Mouse (Mus musculus) forebrain, embryonic 12.5 days (tissue): ENCODE measurements around the gene Ing3. TPM values are rescaled to one million over a fixed set of nuclear protein-coding genes. Genes with fewer than 3 reads are reported as not detected.

Source experiments
- ATAC-seq: fragments of 200-750 bp; cut with Nextera tagmentation; 2 replicates; pipeline ENCODE4 v1.8.0; 2017; ENCODE audit warnings: moderate TSS enrichment; ENCODE audit not compliant: low FRiP score
- H3K27ac ChIP-seq: fragments of 300-500 bp; sonication (generic); 2 replicates; pipeline ENCODE4 v1.5.1; 2016; ENCODE audit warnings: mild to moderate bottlenecking
- H3K27me3 ChIP-seq: fragments of 300-500 bp; sonication (generic); 2 replicates; pipeline ENCODE4 v1.6.1; 2016; ENCODE audit warnings: mild to moderate bottlenecking
- H3K36me3 ChIP-seq: fragments of 300-500 bp; sonication (generic); replicated peaks from 2 replicates; pipeline ENCODE4 v1.6.1; 2016; ENCODE audit warnings: mild to moderate bottlenecking
- H3K4me1 ChIP-seq: fragments of 300-500 bp; sonication (generic); 2 replicates; pipeline ENCODE4 v1.6.1; 2016
- H3K4me2 ChIP-seq: fragments of 300-500 bp; sonication (generic); 2 replicates; pipeline ENCODE4 v1.6.1; 2016; ENCODE audit warnings: mild to moderate bottlenecking, moderate library complexity
- H3K4me3 ChIP-seq: fragments of 300-500 bp; sonication (generic); replicated peaks from 2 replicates; pipeline ENCODE4 v1.5.1; 2016; ENCODE audit warnings: mild to moderate bottlenecking
- H3K9ac ChIP-seq: fragments of 300-500 bp; sonication (generic); 2 replicates; pipeline ENCODE4 v1.6.1; 2016; ENCODE audit warnings: mild to moderate bottlenecking
- H3K9me3 ChIP-seq: fragments of 300-500 bp; sonication (generic); 2 replicates; pipeline ENCODE4 v1.6.1; 2016
- WGBS: fragments of 180-500 bp; shearing (Covaris S2); methylation state at CpG from one replicate; pipeline ENCODE4 v1.1.7; 2016; 5-methylcytosine and 5-hydroxymethylcytosine counted together
- polyA plus RNA-seq: library from polyadenylated mRNA; unstranded; fragments of >200 nt; fragmentation: Nextera tagmentation; extraction: Ambion mirVana; gene quantifications from 2 replicates; pipeline ENCODE4 v1.2.1, GENCODE M21; 2016

Gene Ing3
- 61.0 and 66.5 TPM in 2 replicates for polyA plus RNA-seq

- H3K4me2 ChIP-seq, result peak within 1 kb of the TSS; percentile 68
- peak; percentile 97 for ATAC-seq
- peak within 1 kb of the TSS; percentile 75 for H3K9ac ChIP-seq
- no peaks in the 10 kb centered on the region for H3K9me3 ChIP-seq
- H3K4me1 ChIP-seq, result peaks cover 8% of the 10 kb centered on the region
- peak within 1 kb of the TSS; percentile 71 for H3K4me3 ChIP-seq
- H3K27me3 ChIP-seq, result no peaks in the 10 kb centered on the region
- peaks cover 11% of the 10 kb centered on the region; the same call in 1 of the 2 replicates for H3K36me3 ChIP-seq
- peak within 1 kb of the TSS; percentile 97 for H3K27ac ChIP-seq
- under 1% methylated on average over 35 of the region's 35 CpGs for WGBS
Measured at GRCm38 (mm10) chr6:21949226-21949731, at the start of gene Ing3. TSS of gene Ing3 (plus strand) at chr6:21949571.

GRCm38 (mm10) chr6:21909720-21910119 lies 39.7 kb upstream of the Ing3 start:
- Histone ChIP-seq H3K27me3 (no peaks in the 10 kb centered on the region), H3K27ac (no peak overlapping the region), H3K9ac (no peak overlapping the region), H3K4me1 (no peaks in the 10 kb centered on the region), H3K4me2 (no peak overlapping the region), H3K4me3 (no peak overlapping the region), H3K36me3 (no peaks in the 10 kb centered on the region), H3K9me3 (no peaks in the 10 kb centered on the region)
- ATAC-seq, result no peak

DNA sequence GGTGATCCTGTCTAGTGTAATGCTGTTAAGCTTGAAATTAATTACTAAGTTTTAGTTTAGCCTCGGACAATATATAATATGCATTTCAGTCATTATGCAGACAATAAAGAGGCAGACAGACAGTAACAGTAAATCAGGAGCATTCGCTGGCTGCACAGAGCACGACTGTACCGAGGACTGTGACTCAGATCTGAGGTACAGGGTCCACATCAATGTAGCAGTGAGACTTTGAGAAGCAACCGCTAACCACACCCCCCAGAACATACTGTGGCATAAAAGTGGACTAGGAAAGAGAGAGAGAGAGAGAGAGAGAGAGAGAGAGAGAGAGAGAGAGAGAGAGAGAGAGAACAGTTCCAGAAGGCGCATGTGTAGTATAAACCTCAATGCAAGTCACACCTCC lies 38.6 kb upstream of the Ing3 start:
- 86% methylated on average over 6 of the region's 6 CpGs for WGBS
- no peaks in the 10 kb centered on the region for H3K27me3 ChIP-seq
- ATAC-seq, result no peak
- H3K9me3 ChIP-seq, result no peaks in the 10 kb centered on the region
- H3K4me1 ChIP-seq, result no peaks in the 10 kb centered on the region
- H3K4me2 ChIP-seq, result no peak overlapping the region
- no peaks in the 10 kb centered on the region for H3K36me3 ChIP-seq
- no peak overlapping the region for H3K4me3 ChIP-seq
- H3K27ac ChIP-seq, result no peak overlapping the region
- H3K9ac ChIP-seq, result no peak overlapping the region

DNA sequence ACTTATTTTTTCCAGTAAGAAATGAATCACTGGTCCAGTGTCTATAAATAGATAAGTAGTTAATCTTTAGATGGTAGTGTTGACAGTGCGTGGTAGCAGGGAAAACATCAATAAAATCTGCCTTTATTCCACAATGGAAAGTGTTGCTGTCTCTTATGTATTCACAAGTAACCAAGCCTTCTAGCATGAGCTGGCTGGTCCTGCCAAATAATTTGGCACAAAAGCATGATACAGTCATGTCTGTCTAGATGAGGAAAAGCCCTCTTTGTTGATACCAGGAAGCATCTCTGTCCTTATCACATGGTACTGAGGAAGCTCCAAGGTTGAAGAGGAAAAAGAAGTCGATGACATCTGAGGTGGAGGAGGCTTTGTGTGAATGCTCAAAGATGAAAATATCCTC lies 32.8 kb upstream of the Ing3 start:
- no peaks in the 10 kb centered on the region for H3K36me3 ChIP-seq
- no peaks in the 10 kb centered on the region for H3K27me3 ChIP-seq
- no peak overlapping the region for H3K9ac ChIP-seq
- no peak overlapping the region for H3K27ac ChIP-seq
- 84% methylated on average over 2 of the region's 2 CpGs for WGBS
- ATAC-seq, result no peak
- no peak overlapping the region for H3K4me3 ChIP-seq
- no peaks in the 10 kb centered on the region for H3K9me3 ChIP-seq
- H3K4me1 ChIP-seq, result no peaks in the 10 kb centered on the region
- H3K4me2 ChIP-seq, result no peak overlapping the region

- WGBS, result 33% methylated on average over 1 of the region's 1 CpGs
- Histone ChIP-seq H3K9ac (no peak overlapping the region), H3K36me3 (no peaks in the 10 kb centered on the region), H3K9me3 (no peaks in the 10 kb centered on the region), H3K4me2 (no peak overlapping the region), H3K27me3 (no peaks in the 10 kb centered on the region), H3K4me1 (no peaks in the 10 kb centered on the region), H3K4me3 (no peak overlapping the region), H3K27ac (no peak overlapping the region)
- ATAC-seq, result no peak
Measured at GRCm38 (mm10) chr6:21924150-21924549, 25.2 kb upstream of the Ing3 start.

GRCm38 (mm10) chr6:21937981-21938635 lies 11.3 kb upstream of the Ing3 start:
- no peak for ATAC-seq
- H3K4me2 ChIP-seq, result no peak overlapping the region
- no peaks in the 10 kb centered on the region for H3K36me3 ChIP-seq
- H3K27ac ChIP-seq, result no peak overlapping the region
- no peak overlapping the region for H3K9ac ChIP-seq
- H3K27me3 ChIP-seq, result no peaks in the 10 kb centered on the region
- no peak overlapping the region for H3K4me3 ChIP-seq
- no peaks in the 10 kb centered on the region for H3K9me3 ChIP-seq
- H3K4me1 ChIP-seq, result no peaks in the 10 kb centered on the region; the same call in 1 of the 2 replicates
- WGBS, result 82% methylated on average over 4 of the region's 4 CpGs

- Histone ChIP-seq H3K4me2 (peak overlapping the region; percentile 68), H3K4me3 (peak overlapping the region; percentile 71), H3K9ac (peak overlapping the region; percentile 75), H3K27ac (peak overlapping the region; percentile 97), H3K36me3 (peaks cover 14% of the 10 kb centered on the region), H3K4me1 (peaks cover 8% of the 10 kb centered on the region), H3K9me3 (no peaks in the 10 kb centered on the region), H3K27me3 (no peaks in the 10 kb centered on the region)
- 2% methylated on average over 45 of the region's 68 CpGs for WGBS
- peak; percentile 97 for ATAC-seq
Measured at GRCm38 (mm10) chr6:21949771-21950448, 539 bp downstream of the Ing3 start.

- no peaks in the 10 kb centered on the region for H3K9me3 ChIP-seq
- H3K4me2 ChIP-seq, result peak overlapping the region; percentile 68
- peaks cover 8% of the 10 kb centered on the region for H3K4me1 ChIP-seq
- 82% methylated on average over 2 of the region's 2 CpGs for WGBS
- H3K27me3 ChIP-seq, result no peaks in the 10 kb centered on the region
- H3K9ac ChIP-seq, result peak overlapping the region; percentile 75
- H3K36me3 ChIP-seq, result peaks cover 22% of the 10 kb centered on the region
- peak overlapping the region; percentile 71 for H3K4me3 ChIP-seq
- H3K27ac ChIP-seq, result no peak overlapping the region
- ATAC-seq, result no peak
Measured at GRCm38 (mm10) chr6:21950676-21951075, 1.3 kb downstream of the Ing3 start.

GRCm38 (mm10) chr6:21955468-21955867 lies 6.1 kb downstream of the Ing3 start:
- no peak overlapping the region for H3K4me3 ChIP-seq
- no peak for ATAC-seq
- no peak overlapping the region for H3K9ac ChIP-seq
- no peaks in the 10 kb centered on the region for H3K9me3 ChIP-seq
- H3K4me2 ChIP-seq, result no peak overlapping the region
- peaks cover 5% of the 10 kb centered on the region for H3K4me1 ChIP-seq
- H3K27me3 ChIP-seq, result no peaks in the 10 kb centered on the region
- no peak overlapping the region for H3K27ac ChIP-seq
- H3K36me3 ChIP-seq, result peaks cover 42% of the 10 kb centered on the region
- WGBS, result 88% methylated on average over 4 of the region's 4 CpGs

DNA sequence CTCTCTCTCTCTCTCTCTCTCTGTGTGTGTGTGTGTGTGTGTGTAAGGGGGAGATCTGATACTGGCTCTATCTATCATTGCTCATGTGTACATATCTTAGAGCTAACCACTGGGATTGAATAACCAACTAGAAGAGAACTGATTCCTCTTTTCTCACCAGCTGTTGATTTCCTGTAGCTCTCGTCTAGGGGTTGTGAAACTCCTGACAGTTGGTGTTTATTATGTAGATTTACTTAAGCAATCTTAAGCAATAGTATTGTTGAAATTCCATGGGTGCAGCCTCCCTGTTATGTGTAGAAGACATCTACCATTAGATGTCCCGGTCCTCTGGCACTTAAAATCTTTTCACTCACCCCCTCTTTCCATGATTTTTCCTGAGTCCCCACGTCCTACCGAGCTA lies 9.6 kb downstream of the Ing3 start:
- 91% methylated on average over 4 of the region's 4 CpGs for WGBS
- no peak for ATAC-seq
- no peak overlapping the region for H3K4me2 ChIP-seq
- no peaks in the 10 kb centered on the region for H3K9me3 ChIP-seq
- no peak overlapping the region for H3K9ac ChIP-seq
- peaks cover 37% of the 10 kb centered on the region for H3K36me3 ChIP-seq
- no peaks in the 10 kb centered on the region for H3K4me1 ChIP-seq
- no peak overlapping the region for H3K27ac ChIP-seq
- no peaks in the 10 kb centered on the region for H3K27me3 ChIP-seq
- H3K4me3 ChIP-seq, result no peak overlapping the region

- Histone ChIP-seq H3K9me3 (no peaks in the 10 kb centered on the region), H3K36me3 (peaks cover 36% of the 10 kb centered on the region), H3K4me1 (no peaks in the 10 kb centered on the region), H3K27me3 (no peaks in the 10 kb centered on the region), H3K27ac (no peak overlapping the region), H3K9ac (no peak overlapping the region), H3K4me3 (no peak overlapping the region), H3K4me2 (no peak overlapping the region)
- WGBS, result 95% methylated on average over 5 of the region's 5 CpGs
- no peak for ATAC-seq
Measured at GRCm38 (mm10) chr6:21959909-21960308, 10.5 kb downstream of the Ing3 start.

- no peak for ATAC-seq
- no peaks in the 10 kb centered on the region for H3K27me3 ChIP-seq
Measured at GRCm38 (mm10) chr6:21977532-21977931, 28.2 kb downstream of the Ing3 start.

DNA sequence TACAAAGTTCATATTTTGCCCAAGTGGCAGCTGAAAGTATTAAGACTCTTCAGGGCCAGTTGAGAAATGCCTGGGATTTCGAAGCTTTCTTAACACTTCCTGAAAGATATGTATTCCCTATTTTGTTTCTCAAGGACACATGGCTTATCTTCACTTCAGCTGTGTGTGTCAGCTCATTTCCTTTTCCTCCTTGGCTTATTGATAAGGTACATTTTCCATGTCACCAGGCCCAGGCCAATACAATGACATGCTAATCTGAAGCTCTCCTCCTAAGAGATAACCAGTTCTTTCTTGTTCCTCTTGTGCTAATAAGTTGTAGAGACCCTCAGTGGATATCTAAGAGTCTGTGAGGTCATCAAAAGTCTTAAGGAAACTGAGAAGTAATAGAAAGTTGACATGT lies 31.7 kb downstream of the Ing3 start:
- WGBS, result 84% methylated on average over 1 of the region's 1 CpGs
- Histone ChIP-seq H3K9ac (no peak overlapping the region), H3K27ac (no peak overlapping the region), H3K4me3 (no peak overlapping the region), H3K36me3 (no peaks in the 10 kb centered on the region), H3K4me2 (no peak overlapping the region), H3K9me3 (no peaks in the 10 kb centered on the region), H3K27me3 (peaks cover 13% of the 10 kb centered on the region), H3K4me1 (peaks cover 11% of the 10 kb centered on the region)
- no peak for ATAC-seq

More at GRCm38 (mm10) chr6:21977532-21977931, 28.2 kb downstream of the Ing3 start:
- Histone ChIP-seq H3K9me3 (no peaks in the 10 kb centered on the region), H3K27ac (no peak overlapping the region), H3K4me1 (no peaks in the 10 kb centered on the region), H3K36me3 (peaks cover 23% of the 10 kb centered on the region), H3K9ac (no peak overlapping the region), H3K4me3 (no peak overlapping the region), H3K4me2 (no peak overlapping the region)
- WGBS, result 92% methylated on average over 2 of the region's 2 CpGs
